Mouse (Mus musculus) lung, postnatal 0 days (tissue): Measurements from ENCODE around the gene Ccdc136.

Experiments used
- CTCF ChIP-seq: IDR thresholded peaks from 2 replicates; pipeline ENCODE4 v1.5.1; 2016; ENCODE audit warnings: antibody characterized with exemption, mild to moderate bottlenecking
- EP300 ChIP-seq: IDR thresholded peaks from 2 replicates; pipeline ENCODE4 v1.6.1; 2016; ENCODE audit warnings: antibody characterized with exemption, mild to moderate bottlenecking, control low read depth

- no peak for TF ChIP-seq CTCF
- TF ChIP-seq EP300: no peak
These were observed 1.5 kb downstream of the Ccdc136 start for GRCm38 (mm10) chr6:29397575-29397974.
